Mouse (Mus musculus): ENCODE results near the gene Ott. TPM values are rescaled to one million over a fixed set of nuclear protein-coding genes. Genes with fewer than 3 reads are reported as not detected.
"Not testable (repeated sequence)": the region's sequence is repeated elsewhere in the genome, so short reads cannot be mapped to it uniquely, and the experiment has no call there.

The Ott gene
- not detected in 2 replicates for total RNA-seq (2014; rRNA removed)
- not detected in 2 replicates for polyA plus RNA-seq (2012; rRNA removed)

DNA sequence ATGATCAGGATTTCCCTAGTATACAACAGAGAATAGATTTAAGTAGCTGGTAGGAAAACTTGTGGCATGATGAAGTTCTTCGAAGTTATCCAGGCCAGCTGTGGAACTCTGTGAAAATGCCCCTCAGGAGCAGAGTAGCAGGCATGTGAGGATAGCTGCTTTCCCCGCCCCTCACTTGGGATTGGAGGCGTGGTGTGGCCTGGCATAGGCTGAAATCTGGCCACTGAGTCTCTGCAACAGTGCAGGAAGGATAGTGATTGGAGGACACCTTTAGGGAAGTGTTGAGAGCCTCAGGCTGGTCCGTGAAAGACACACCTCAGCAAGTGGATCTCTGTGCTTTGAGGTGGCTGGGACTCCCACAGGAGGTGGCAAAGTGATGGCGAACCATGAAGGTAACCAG, at the start of gene Ott:
TSS of gene Ott (plus strand) at position 301 of the 400 bp plus-strand sequence.
- not testable (repeated sequence) for H3K36me3 ChIP-seq (ENCODE audit: control insufficient read depth, insufficient read depth, low read length); H3K9ac ChIP-seq (ENCODE audit: low read depth, low read length); H3K79me2 ChIP-seq (ENCODE audit: control insufficient read depth, insufficient read depth, low read length); H3K4me3 ChIP-seq (ENCODE audit: insufficient read depth, low read depth, low read length); H3K27me3 ChIP-seq (ENCODE audit: control insufficient read depth, insufficient read depth, low read length); DNase-seq (ENCODE audit: extremely low read depth, low read depth, low spot score); H3K27ac ChIP-seq (replicated peaks; ENCODE audit: insufficient read depth, low read depth, low read length); H3K4me1 ChIP-seq (ENCODE audit: control insufficient read depth, insufficient read depth, low read length)
- WGBS: no CpG with 5 or more reads among the region's 5 CpGs

Other genes starting within 250 kb of the Ott start
- not detected in 2 replicates for gene Luzp4, start 216.6 kb upstream of the Ott start, total RNA-seq (2014; rRNA removed)
- gene Luzp4, start 216.6 kb upstream of the Ott start, polyA plus RNA-seq (2012; rRNA removed): not detected in 2 replicates
- not detected in 2 replicates for gene Gm15093, start 198.1 kb downstream of the Ott start, total RNA-seq (2014; rRNA removed)
- not detected in 2 replicates for gene Gm15093, start 198.1 kb downstream of the Ott start, polyA plus RNA-seq (2012; rRNA removed)

All from liver, adult 2 months (tissue).